Mouse (Mus musculus) C2C12 (cell line): ENCODE measurements at regions not wholly inside any gene's neighbourhood (a gene's known extent, or its start where the extent isn't known, plus 50 kb on each side); places are given as distances from the start of the nearest gene placed in this dataset.

ENCODE experiments used
- H3K27me3 ChIP-seq: one replicate; pipeline ENCODE4 v1.6.1; 2011; ENCODE audit not compliant: control insufficient read depth, insufficient read depth, insufficient read length
- H3K36me3 ChIP-seq: one replicate; pipeline ENCODE4 v1.6.1; 2011; ENCODE audit not compliant: control insufficient read depth, insufficient read depth
- H3K4me3 ChIP-seq: one replicate; pipeline ENCODE4 v1.5.1; 2011; ENCODE audit warnings: mild to moderate bottlenecking, control low read depth; ENCODE audit not compliant: poor library complexity, insufficient read depth, severe bottlenecking
- H3K79me2 ChIP-seq: one replicate; pipeline ENCODE4 v1.6.1; 2011; ENCODE audit not compliant: control insufficient read depth, insufficient read depth
- H3K79me3 ChIP-seq: one replicate; pipeline ENCODE4 v1.6.1; 2011; ENCODE audit warnings: low read depth, control low read depth
- H3ac ChIP-seq: one replicate; pipeline ENCODE3; 2011; ENCODE audit warnings: low read depth; ENCODE audit not compliant: control insufficient read depth, insufficient read length
- CEBPB ChIP-seq: IDR thresholded peaks from one replicate; pipeline ENCODE4 v1.6.1; 2011; ENCODE audit warnings: low read depth, mild to moderate bottlenecking, control low read depth, moderate library complexity
- CTCF ChIP-seq: IDR thresholded peaks from one replicate; pipeline ENCODE4 v1.5.1; 2011; ENCODE audit not compliant: control insufficient read depth, insufficient read depth, insufficient read length
- FOSL1 ChIP-seq: IDR thresholded peaks from one replicate; pipeline ENCODE4 v1.8.0; 2011; ENCODE audit warnings: mild to moderate bottlenecking, low read length; ENCODE audit not compliant: poor library complexity, insufficient read depth, severe bottlenecking
- MAX ChIP-seq: IDR thresholded peaks from one replicate; pipeline ENCODE4 v1.6.1; 2011; ENCODE audit warnings: mild to moderate bottlenecking, control low read depth
- MYOD1 ChIP-seq: IDR thresholded peaks from one replicate; pipeline ENCODE4 v1.6.1; 2011; ENCODE audit warnings: low read depth; ENCODE audit not compliant: control insufficient read depth, insufficient read length
- MYOG ChIP-seq: IDR thresholded peaks from one replicate; pipeline ENCODE4 v1.6.1; 2011; ENCODE audit not compliant: control insufficient read depth, insufficient read length; ENCODE audit errors: extremely low read depth
- USF1 ChIP-seq: IDR thresholded peaks from one replicate; pipeline ENCODE4 v1.6.1; 2011; ENCODE audit warnings: low read depth, mild to moderate bottlenecking, control low read depth, moderate library complexity

GRCm38 (mm10) chr17:84865566-84865965 is 75.0 kb upstream of the Lrpprc start:
- H3K79me3 ChIP-seq: no peaks in the 10 kb centered on the region
- no peak overlapping the region for H3ac ChIP-seq
- TF ChIP-seq MYOD1 (no peak), CTCF (no peak), USF1 (no peak), MYOG (no peak), CEBPB (no peak), MAX (no peak), FOSL1 (no peak)
- no peaks in the 10 kb centered on the region for H3K79me2 ChIP-seq
- H3K27me3 ChIP-seq: no peaks in the 10 kb centered on the region
- H3K36me3 ChIP-seq: no peaks in the 10 kb centered on the region
- no peak overlapping the region for H3K4me3 ChIP-seq

DNA sequence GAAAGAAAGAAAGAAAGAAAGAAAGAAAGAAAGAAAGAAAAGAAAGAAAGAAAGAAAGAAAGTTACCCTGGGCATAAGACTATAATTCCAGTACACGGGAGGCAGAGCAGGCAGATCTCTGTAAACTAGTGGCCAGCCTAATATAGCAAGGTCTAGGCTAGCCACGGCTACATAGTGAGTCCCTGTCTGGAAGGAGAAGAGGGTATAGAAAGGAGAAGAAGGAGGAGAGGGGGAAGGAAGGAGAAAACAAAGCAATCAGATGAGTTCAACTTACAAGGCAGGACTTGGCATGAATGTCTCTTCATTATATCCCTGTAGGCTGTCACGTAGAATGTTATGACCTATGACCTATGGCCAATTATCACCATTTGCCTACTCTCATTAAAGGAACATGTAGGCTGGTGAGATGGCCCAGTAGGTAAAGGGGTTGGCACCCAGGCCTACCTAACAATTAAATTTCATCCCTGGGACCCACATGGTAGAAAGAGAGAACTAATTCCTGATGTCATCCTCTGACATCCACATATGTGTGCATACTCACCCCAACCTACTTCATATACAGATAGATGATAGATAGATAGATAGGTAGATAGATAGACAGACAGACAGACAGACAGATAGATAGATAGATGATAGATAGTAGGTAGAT is 78.6 kb upstream of the Lrpprc start:
- no peak overlapping the region for H3K4me3 ChIP-seq
- H3ac ChIP-seq: no peak overlapping the region
- H3K79me3 ChIP-seq: no peaks in the 10 kb centered on the region
- TF ChIP-seq MAX (no peak), MYOD1 (no peak), CTCF (no peak)
- H3K27me3 ChIP-seq: peaks cover 6% of the 10 kb centered on the region
- no peaks in the 10 kb centered on the region for H3K79me2 ChIP-seq
- no peaks in the 10 kb centered on the region for H3K36me3 ChIP-seq

GRCm38 (mm10) chr17:84873554-84873953 is 83.0 kb upstream of the Lrpprc start:
- no peak for TF ChIP-seq CEBPB
- H3K79me3 ChIP-seq: no peaks in the 10 kb centered on the region
- no peak overlapping the region for H3K4me3 ChIP-seq
- H3K27me3 ChIP-seq: peaks cover 6% of the 10 kb centered on the region
- no peaks in the 10 kb centered on the region for H3K36me3 ChIP-seq
- no peak overlapping the region for H3ac ChIP-seq
- no peaks in the 10 kb centered on the region for H3K79me2 ChIP-seq

DNA sequence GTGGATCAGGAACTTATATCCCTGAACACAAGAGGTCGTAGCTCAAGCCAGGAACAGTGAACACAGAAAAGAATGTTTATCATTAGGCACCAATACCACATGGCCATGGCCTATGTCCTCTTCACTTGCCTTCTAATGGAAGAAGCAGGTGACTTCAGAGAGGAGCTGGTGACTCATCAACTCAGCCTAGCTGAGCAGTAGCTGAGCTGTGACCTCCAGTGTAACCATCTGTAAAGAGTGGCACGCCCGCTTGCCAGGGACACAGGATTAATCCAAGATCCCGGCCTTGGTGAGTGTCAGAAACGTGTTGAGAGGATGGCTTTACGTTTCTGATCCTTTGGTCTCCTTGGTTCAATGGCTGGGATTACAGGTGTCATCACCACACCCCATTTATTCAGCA is 82.0 kb upstream of the Ppm1b start:
- no peaks in the 10 kb centered on the region for H3K79me3 ChIP-seq
- TF ChIP-seq MAX (no peak), CEBPB (no peak), MYOG (no peak), MYOD1 (no peak), USF1 (no peak), FOSL1 (no peak), CTCF (no peak)

GRCm38 (mm10) chr17:84875031-84875430 is 81.5 kb upstream of the Ppm1b start:
- Histone ChIP-seq H3K79me3 (no peaks in the 10 kb centered on the region), H3K36me3 (no peaks in the 10 kb centered on the region), H3ac (no peak overlapping the region), H3K27me3 (peaks cover 6% of the 10 kb centered on the region), H3K4me3 (no peak overlapping the region), H3K79me2 (no peaks in the 10 kb centered on the region)
- TF ChIP-seq FOSL1: no peak

More for the DNA sequence above, 82.0 kb upstream of the Ppm1b start:
- H3K27me3 ChIP-seq: peaks cover 6% of the 10 kb centered on the region
- no peaks in the 10 kb centered on the region for H3K36me3 ChIP-seq
- no peak overlapping the region for H3K4me3 ChIP-seq
- no peaks in the 10 kb centered on the region for H3K79me2 ChIP-seq
- no peak overlapping the region for H3ac ChIP-seq

DNA sequence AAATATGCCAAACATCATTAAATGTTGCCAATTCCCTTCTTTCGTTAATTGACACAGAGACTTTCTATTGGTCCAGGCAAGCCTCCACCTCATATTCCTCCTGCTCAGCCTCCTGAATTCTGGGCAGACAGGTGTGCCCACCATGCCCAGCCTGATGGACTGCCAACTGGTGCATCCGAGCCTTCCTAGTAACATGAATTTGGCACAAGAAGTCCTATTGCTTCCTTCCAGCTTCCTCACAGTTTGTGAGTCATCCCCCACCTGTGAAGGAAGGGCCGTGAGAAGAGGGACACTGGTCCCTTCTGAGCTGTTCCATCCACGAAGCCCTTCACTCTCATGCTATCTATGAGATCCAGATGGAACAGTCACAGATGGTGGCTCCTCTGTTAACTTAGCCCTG is 80.5 kb upstream of the Ppm1b start:
- Histone ChIP-seq H3K79me2 (no peaks in the 10 kb centered on the region), H3ac (no peak overlapping the region), H3K79me3 (no peaks in the 10 kb centered on the region), H3K36me3 (no peaks in the 10 kb centered on the region), H3K27me3 (peaks cover 6% of the 10 kb centered on the region), H3K4me3 (no peak overlapping the region)
- TF ChIP-seq MYOG (no peak), FOSL1 (no peak), MYOD1 (no peak), MAX (no peak), USF1 (no peak), CEBPB (no peak), CTCF (no peak)
